Mouse (Mus musculus) liver, embryonic 14 days (tissue): Measurements from ENCODE around the gene Guk1. TPM values are rescaled to one million over a fixed set of nuclear protein-coding genes. Genes with fewer than 3 reads are reported as not detected.

Source experiments
- polyA plus RNA-seq: library from polyadenylated mRNA; depleted of rRNA; stranded (reverse); fragments of >200 nt; gene quantifications from 2 replicates; pipeline ENCODE4 v1.2.3, GENCODE M21; 2012; rRNA removed

Guk1 gene
- polyA plus RNA-seq, result 36.1 and 41.5 TPM in 2 replicates

GRCm38 (mm10) chr11:59192059-59192386 is at the start of gene Guk1:
Guk1 (minus strand) TSS chr11:59192212.

GRCm38 (mm10) chr11:59228122-59228953 is 36.3 kb upstream of the Guk1 start, which contains the start of gene Arf1:
Arf1 (minus strand) TSS chr11:59228270.

DNA sequence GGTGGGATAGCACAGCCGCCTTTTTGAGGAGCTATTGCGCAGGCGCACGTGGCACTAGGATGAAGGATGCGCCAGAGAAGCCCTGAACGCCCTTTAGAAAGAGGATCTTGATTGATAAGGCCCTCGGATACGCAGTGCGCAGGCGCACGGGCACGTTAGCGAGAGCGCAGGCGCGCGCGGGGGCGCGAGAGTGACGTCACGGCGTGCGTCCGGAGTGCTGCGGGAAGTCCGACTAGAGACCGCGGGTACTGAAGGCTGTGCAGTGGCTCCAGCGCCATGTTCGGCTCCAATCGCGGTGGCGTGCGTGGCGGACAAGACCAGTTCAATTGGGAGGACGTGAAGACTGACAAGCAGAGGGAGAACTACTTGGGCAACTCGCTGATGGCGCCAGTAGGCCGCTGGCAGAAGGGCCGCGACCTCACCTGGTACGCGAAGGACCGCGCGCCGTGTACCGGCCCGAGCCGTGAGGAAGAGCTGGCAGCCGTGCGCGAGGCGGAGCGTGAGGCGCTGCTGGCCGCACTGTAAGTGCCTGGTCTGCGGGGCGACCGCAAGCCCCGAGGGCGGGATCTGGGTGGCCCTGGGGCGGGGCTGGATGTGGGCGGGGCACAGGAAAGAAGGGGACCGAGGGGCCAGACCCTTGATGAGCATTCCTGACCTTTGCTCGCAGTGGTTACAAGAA is 16.3 kb upstream of the Guk1 start, which contains the start of gene 2310033P09Rik:
Gene 2310033P09Rik, plus strand, starts transcription at position 169 of the 679 bp plus-strand sequence.

GRCm38 (mm10) chr11:59202081-59202995 is 10.3 kb upstream of the Guk1 start, which contains the start of gene Mrpl55:
Mrpl55 (plus strand) TSS chr11:59202486.

DNA sequence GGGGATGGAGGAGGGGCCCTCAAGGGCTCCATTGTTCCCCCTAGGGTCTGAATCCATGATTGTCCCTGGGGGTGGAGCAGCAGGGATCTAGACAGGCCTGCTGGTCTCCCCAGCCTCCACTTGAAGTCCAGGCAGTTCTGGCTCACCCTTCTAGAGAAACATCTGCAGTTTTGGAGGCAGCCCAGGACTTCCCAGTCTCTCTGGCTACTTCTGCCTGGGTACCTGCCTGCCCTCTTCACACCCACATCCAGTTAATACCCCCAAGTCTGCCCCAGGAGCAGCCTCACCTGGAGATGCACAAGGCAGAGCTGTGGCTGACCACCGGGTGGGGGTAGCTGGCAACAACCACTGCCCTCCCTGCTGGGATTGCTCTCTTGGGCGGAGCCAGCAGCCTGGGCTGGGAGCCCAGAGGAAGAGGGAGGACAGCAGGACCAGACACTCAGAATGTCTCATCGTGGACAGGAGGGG is 9.1 kb downstream of the Guk1 start, which contains the start of gene Gjc2:
Gene Gjc2, minus strand, starts transcription at position 350 of the 468 bp plus-strand sequence.

GRCm38 (mm10) chr11:59163255-59164236 is 28.5 kb downstream of the Guk1 start, which contains the start of gene Iba57:
Iba57 (minus strand) TSS chr11:59163739.

DNA sequence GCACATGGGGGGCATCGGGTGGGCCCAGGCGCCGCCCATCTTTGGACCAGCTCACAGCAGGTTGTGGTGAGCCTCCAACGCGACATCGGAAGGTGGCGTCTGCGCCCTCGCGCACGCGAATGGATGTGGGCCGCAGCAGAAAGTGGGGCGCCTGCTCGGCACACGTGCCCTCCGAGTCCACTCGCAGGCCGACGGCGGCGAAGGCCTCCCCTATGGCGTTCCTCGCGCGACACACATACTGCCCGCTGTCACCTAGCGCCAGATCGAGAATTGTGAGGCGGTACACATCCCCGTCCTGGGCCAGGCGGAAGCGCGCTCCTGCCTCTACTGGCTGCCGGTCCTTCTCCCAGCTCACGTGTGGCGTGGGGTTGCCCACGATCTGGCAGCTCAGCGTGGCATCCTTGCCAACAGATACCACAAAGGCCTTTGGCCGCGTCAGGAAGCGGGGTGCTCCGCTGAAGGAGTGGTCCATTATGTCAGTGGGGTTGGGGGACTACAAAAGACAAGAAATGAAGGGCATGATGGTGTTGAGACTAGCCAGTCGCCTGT is 56.0 kb downstream of the Guk1 start, which contains the start of gene Obscn:
Gene Obscn, minus strand, starts transcription at position 499 of the 549 bp plus-strand sequence.

Other genes starting within 250 kb of the Guk1 start
- gene Hist3h2ba, start 243.3 kb downstream of the Guk1 start, polyA plus RNA-seq, result 13.3 and 15.4 TPM in 2 replicates
- 9.3 and 10.1 TPM in 2 replicates for gene Hist3h2a, start 237.5 kb downstream of the Guk1 start, polyA plus RNA-seq
- 0.05 and 0.09 TPM in 2 replicates for gene Trim17, start 237.5 kb downstream of the Guk1 start, polyA plus RNA-seq
- gene Trim11, start 214.1 kb downstream of the Guk1 start, polyA plus RNA-seq, result 7.3 and 8.5 TPM in 2 replicates
- gene Obscn, start 55.8 kb downstream of the Guk1 start, polyA plus RNA-seq, result 0.10 and 0.32 TPM in 2 replicates
- gene Iba57, start 28.5 kb downstream of the Guk1 start, polyA plus RNA-seq, result 7.9 and 8.4 TPM in 2 replicates
- gene Gjc2, start 9.0 kb downstream of the Guk1 start, polyA plus RNA-seq, result 0.03 TPM in 2 replicates
- gene Mrpl55, start 10.3 kb upstream of the Guk1 start, polyA plus RNA-seq, result 23.3 and 25.0 TPM in 2 replicates
- gene 2310033P09Rik, start 16.1 kb upstream of the Guk1 start, polyA plus RNA-seq, result 23.5 and 24.0 TPM in 2 replicates
- gene Arf1, start 36.1 kb upstream of the Guk1 start, polyA plus RNA-seq, result 178 and 203 TPM in 2 replicates
- gene Wnt3a, start 98.5 kb upstream of the Guk1 start, polyA plus RNA-seq, result 0.02 TPM in 2 replicates
- gene Wnt9a, start 114.7 kb upstream of the Guk1 start, polyA plus RNA-seq, result 0.10 and 0.21 TPM in 2 replicates
- not detected in 2 replicates for gene Prss38, start 183.4 kb upstream of the Guk1 start, polyA plus RNA-seq